Mouse (Mus musculus) ES-Bruce4 (cell line): ENCODE data around the gene Rin3.

Experiments
- CTCF ChIP-seq: IDR thresholded peaks from one replicate; pipeline ENCODE4 v1.8.1; 2011; ENCODE audit warnings: low read depth, low read length
- EP300 ChIP-seq: IDR thresholded peaks from 2 replicates; pipeline ENCODE4 v1.6.1; 2011; ENCODE audit warnings: low read depth, low read length; ENCODE audit not compliant: insufficient read depth
- POLR2A ChIP-seq: IDR thresholded peaks from one replicate; pipeline ENCODE4 v1.8.1; 2011; ENCODE audit warnings: low read length; ENCODE audit not compliant: insufficient read depth

DNA sequence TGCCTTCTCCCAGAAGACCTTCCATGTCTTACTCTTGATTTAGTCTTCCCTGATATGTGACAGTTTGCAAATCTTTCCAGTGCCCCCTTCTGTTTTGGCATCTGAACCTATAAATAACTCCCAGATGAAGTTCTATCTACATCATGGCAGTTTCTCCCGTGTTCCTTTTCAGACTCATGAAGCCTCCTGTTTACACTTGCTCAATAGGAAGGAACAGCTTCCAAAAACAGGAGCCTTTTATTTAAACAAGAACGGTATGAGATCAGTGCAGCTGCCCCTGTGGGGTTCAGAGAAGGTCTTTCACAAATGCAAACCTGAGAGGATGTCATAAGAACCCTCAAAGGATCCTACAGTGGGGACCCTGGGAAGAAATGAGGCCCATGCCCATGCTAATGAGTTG lies 59.3 kb downstream of the Rin3 start:
- TF ChIP-seq EP300: no peak
- TF ChIP-seq CTCF: no peak
- no peak for TF ChIP-seq POLR2A
